Mouse (Mus musculus): ENCODE data around the gene Fxyd3. TPM values are rescaled to one million over a fixed set of nuclear protein-coding genes. Genes with fewer than 3 reads are reported as not detected.
A peak's percentile ranks its signal among the peaks of the same experiment; 100 is the strongest.

The Fxyd3 gene
- polyA plus RNA-seq, 1 experiment from 2014 or later: 2.0 TPM

- Histone ChIP-seq H3K27ac (no peak overlapping the region), H3K36me3 (no peaks in the 10 kb centered on the region), H3K27me3 (ENCODE audit: insufficient read depth, poor library complexity, severe bottlenecking) (peaks cover 4% of the 10 kb centered on the region; the same call in 1 of the 2 replicates), H3K4me1 (0 out of 2 replicates have a peak, but pooled peaks cover 4% of the 10 kb centered on the region), H3K4me3 (no peak overlapping the region), H3K9me3 (no peaks in the 10 kb centered on the region)
- WGBS: 33% methylated on average over 5 of the region's 5 CpGs
- no peak for DNase-seq (ENCODE audit: low spot score)
Observed at GRCm38 (mm10) chr7:31077885-31078445, 1.5 kb upstream of the Fxyd3 start.

DNA sequence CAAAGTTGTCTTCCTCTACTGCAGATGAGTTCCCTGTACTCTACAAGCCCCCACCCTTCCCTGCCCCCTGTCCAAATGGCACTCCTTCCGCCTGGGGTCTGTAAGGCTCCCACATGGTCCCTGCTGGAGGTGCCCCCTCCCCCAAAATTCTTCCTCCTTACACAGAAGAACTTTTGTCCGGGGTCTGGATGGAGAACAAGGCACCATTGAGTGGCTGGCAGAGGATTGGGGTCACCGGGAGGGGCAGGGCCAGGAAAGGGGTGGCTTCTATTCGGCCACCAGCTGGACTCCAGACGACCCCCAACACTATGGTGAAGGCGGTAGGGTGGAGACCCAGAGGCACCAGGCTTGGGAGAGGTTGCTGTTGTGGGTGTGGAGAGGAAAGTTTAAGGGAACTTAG is 966 bp upstream of the Fxyd3 start:
- Histone ChIP-seq H3K27ac (no peak overlapping the region), H3K4me3 (no peak overlapping the region), H3K9me3 (no peaks in the 10 kb centered on the region), H3K27me3 (ENCODE audit: insufficient read depth, poor library complexity, severe bottlenecking) (peaks cover 4% of the 10 kb centered on the region; the same call in 1 of the 2 replicates), H3K36me3 (no peaks in the 10 kb centered on the region), H3K4me1 (0 out of 2 replicates have a peak, but pooled peaks cover under 1% of the 10 kb centered on the region)
- 59% methylated on average over 6 of the region's 6 CpGs for WGBS
- no peak for DNase-seq (ENCODE audit: low spot score)

DNA sequence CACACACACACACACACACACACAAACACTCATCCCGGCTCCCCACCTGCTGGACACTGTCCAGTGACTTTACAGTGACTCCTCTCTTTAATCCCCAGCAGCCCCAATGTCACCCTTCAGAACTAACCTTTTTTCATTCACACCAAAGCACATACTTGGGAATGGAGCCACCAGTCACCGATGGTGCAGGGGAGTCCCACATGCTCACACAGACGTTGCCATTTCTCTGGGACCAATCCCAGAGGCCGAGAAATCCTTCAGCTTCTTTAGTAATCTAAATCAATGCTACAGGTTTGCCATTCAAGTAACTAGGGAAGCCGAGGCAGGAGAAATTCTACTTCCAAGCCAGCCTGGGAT is 1.8 kb downstream of the Fxyd3 start:
- WGBS: 78% methylated on average over 5 of the region's 5 CpGs
- Histone ChIP-seq H3K4me3 (no peak overlapping the region), H3K36me3 (no peaks in the 10 kb centered on the region), H3K9me3 (no peaks in the 10 kb centered on the region), H3K4me1 (0 out of 2 replicates have a peak, but pooled peaks cover 7% of the 10 kb centered on the region), H3K27ac (no peak overlapping the region), H3K27me3 (ENCODE audit: insufficient read depth, poor library complexity, severe bottlenecking) (peaks cover 8% of the 10 kb centered on the region; the same call in 1 of the 2 replicates)
- DNase-seq (ENCODE audit: low spot score): no peak

- Histone ChIP-seq H3K36me3 (no peaks in the 10 kb centered on the region), H3K4me1 (0 out of 2 replicates have a peak, but pooled peaks cover 7% of the 10 kb centered on the region), H3K4me3 (no peak overlapping the region), H3K9me3 (no peaks in the 10 kb centered on the region), H3K27ac (no peak overlapping the region), H3K27me3 (ENCODE audit: insufficient read depth, poor library complexity, severe bottlenecking) (peaks cover 12% of the 10 kb centered on the region; the same call in 1 of the 2 replicates)
- WGBS: 70% methylated on average over 7 of the region's 7 CpGs
- no peak for DNase-seq (ENCODE audit: low spot score)
Observed at GRCm38 (mm10) chr7:31074061-31074712, 2.3 kb downstream of the Fxyd3 start.

- 0 out of 2 replicates have a peak, but pooled peaks cover 7% of the 10 kb centered on the region for H3K4me1 ChIP-seq
- H3K27me3 ChIP-seq (ENCODE audit: insufficient read depth, poor library complexity, severe bottlenecking): peaks cover 18% of the 10 kb centered on the region; the same call in 1 of the 2 replicates
- no peak for DNase-seq (ENCODE audit: low spot score)
- no peak overlapping the region for H3K27ac ChIP-seq
- no peaks in the 10 kb centered on the region for H3K36me3 ChIP-seq
- H3K9me3 ChIP-seq: no peaks in the 10 kb centered on the region
- H3K4me3 ChIP-seq: no peak overlapping the region
Observed at GRCm38 (mm10) chr7:31073546-31073945, 3.0 kb downstream of the Fxyd3 start.

DNA sequence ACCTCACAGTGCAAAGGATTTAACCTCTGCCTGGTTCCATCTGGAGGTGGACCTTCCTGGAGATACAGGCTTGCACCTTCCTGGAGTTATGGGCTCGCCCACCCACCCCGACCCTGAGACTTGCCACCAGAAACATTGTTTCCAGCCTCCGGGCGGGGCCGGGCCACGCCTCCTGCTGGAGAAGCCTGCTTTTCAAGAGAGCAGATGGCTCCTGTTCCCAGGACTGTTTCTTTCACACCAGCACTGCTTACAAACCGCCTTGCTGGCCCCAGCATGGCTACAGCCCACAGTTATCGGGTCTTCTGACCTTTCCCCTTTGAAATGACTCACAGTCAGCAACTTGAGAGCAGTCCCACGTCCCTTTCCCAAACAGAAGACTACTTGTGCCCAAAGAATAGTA is 4.2 kb downstream of the Fxyd3 start:
- H3K4me1 ChIP-seq: peaks cover 8% of the 10 kb centered on the region
- WGBS: 52% methylated on average over 9 of the region's 9 CpGs

GRCm38 (mm10) chr7:31070324-31070723 is 6.2 kb downstream of the Fxyd3 start:
- Histone ChIP-seq H3K27ac (no peak overlapping the region), H3K4me1 (peaks cover 12% of the 10 kb centered on the region), H3K36me3 (no peaks in the 10 kb centered on the region), H3K4me3 (no peak overlapping the region), H3K9me3 (no peaks in the 10 kb centered on the region), H3K27me3 (ENCODE audit: insufficient read depth, poor library complexity, severe bottlenecking) (peaks cover 22% of the 10 kb centered on the region)
- no peak for DNase-seq (ENCODE audit: low spot score)
- 72% methylated on average over 6 of the region's 6 CpGs for whole genome bisulfite sequencing

More for the DNA sequence above, 4.2 kb downstream of the Fxyd3 start:
- Histone ChIP-seq H3K9me3 (no peaks in the 10 kb centered on the region), H3K27me3 (ENCODE audit: insufficient read depth, poor library complexity, severe bottlenecking) (peaks cover 19% of the 10 kb centered on the region), H3K27ac (no peak overlapping the region), H3K4me3 (no peak overlapping the region), H3K36me3 (no peaks in the 10 kb centered on the region)
- no peak for DNase-seq (ENCODE audit: low spot score)

DNA sequence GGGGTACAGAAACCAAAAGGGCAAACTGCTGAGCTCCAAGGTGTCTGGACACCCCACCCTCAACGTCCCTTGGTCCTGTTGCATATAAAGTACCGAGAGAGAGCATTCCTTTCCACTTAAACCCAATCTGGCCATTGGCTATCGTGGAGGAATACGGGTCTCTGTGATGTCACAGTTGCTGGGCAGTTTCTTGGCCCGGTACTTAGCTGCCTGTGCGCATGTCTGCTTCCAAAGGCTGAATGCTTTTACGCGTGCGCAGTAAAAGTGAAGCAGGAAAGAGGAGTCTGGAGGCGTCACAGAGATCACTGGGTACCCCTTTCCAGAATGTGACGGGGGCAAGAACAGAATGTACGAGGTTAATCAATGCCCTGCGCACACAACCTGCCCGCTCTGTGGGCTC is 7.0 kb downstream of the Fxyd3 start:
- H3K36me3 ChIP-seq: no peaks in the 10 kb centered on the region
- WGBS: 84% methylated on average over 14 of the region's 14 CpGs
- no peak for DNase-seq (ENCODE audit: low spot score)
- no peak overlapping the region for H3K4me3 ChIP-seq
- no peak overlapping the region for H3K27ac ChIP-seq
- no peaks in the 10 kb centered on the region for H3K9me3 ChIP-seq
- peaks cover 12% of the 10 kb centered on the region for H3K4me1 ChIP-seq
- H3K27me3 ChIP-seq (ENCODE audit: insufficient read depth, poor library complexity, severe bottlenecking): peaks cover 22% of the 10 kb centered on the region

DNA sequence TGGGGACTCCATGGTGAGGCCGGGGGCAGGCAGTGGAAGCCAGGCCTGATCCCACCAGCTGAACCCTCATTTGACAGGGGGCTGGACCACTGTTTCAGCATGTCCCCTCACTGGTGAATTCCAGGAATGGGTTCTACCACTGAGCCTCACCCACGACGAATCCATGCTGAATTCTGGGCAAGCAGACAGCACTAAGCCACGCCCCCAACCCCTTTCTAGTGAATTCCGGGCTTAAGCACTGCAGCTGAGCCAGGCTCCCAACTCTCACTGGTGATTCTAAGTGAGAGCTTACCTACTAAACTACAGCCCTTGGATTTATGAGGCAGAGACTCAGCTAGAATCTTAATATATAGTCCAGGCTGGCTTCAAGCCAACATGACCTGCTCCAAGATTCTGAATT is 8.7 kb downstream of the Fxyd3 start:
- WGBS: 39% methylated on average over 5 of the region's 5 CpGs
- peaks cover 12% of the 10 kb centered on the region for H3K4me1 ChIP-seq

DNA sequence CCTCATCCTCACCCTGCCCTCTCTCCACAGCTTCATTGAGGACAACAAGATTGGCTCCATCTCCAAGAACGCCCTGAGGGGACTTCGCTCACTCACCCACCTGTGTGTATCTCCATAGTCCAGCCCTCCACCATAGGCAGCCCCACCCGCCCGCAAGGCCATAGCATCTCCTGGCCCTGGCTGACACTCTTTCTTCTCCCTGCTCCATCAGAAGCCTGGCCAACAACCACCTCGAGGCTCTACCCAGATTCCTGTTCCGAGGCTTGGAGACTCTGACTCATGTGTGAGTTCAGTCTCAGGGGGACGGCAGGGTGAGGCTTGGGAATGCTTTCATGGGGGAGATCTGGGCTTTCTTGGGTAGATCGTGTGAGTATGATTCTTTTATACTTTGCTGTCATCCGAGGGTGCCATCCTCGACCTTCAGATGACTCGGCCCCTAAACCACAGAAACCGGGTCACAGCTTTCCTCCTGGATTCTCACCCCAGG is 13.4 kb downstream of the Fxyd3 start:
- Histone ChIP-seq H3K27ac (no peak overlapping the region), H3K4me3 (no peak overlapping the region), H3K4me1 (peaks cover 10% of the 10 kb centered on the region), H3K36me3 (no peaks in the 10 kb centered on the region), H3K9me3 (no peaks in the 10 kb centered on the region), H3K27me3 (ENCODE audit: insufficient read depth, poor library complexity, severe bottlenecking) (peaks cover 7% of the 10 kb centered on the region)
- DNase-seq (ENCODE audit: low spot score): no peak
- WGBS: 78% methylated on average over 12 of the region's 12 CpGs

More for the DNA sequence above, 8.7 kb downstream of the Fxyd3 start:
- Histone ChIP-seq H3K27me3 (ENCODE audit: insufficient read depth, poor library complexity, severe bottlenecking) (peaks cover 22% of the 10 kb centered on the region), H3K9me3 (no peaks in the 10 kb centered on the region), H3K27ac (no peak overlapping the region), H3K4me3 (peak overlapping the region; percentile 10; the same call in 1 of the 2 replicates), H3K36me3 (no peaks in the 10 kb centered on the region)
- DNase-seq (ENCODE audit: low spot score): no peak

GRCm38 (mm10) chr7:31060621-31061010 is 15.9 kb downstream of the Fxyd3 start:
- 81% methylated on average over 7 of the region's 7 CpGs for WGBS
- no peaks in the 10 kb centered on the region for H3K36me3 ChIP-seq
- H3K27ac ChIP-seq: no peak overlapping the region
- no peaks in the 10 kb centered on the region for H3K27me3 ChIP-seq (ENCODE audit: insufficient read depth, poor library complexity, severe bottlenecking)
- no peaks in the 10 kb centered on the region for H3K9me3 ChIP-seq
- peaks cover 10% of the 10 kb centered on the region for H3K4me1 ChIP-seq
- DNase-seq (ENCODE audit: low spot score): no peak
- H3K4me3 ChIP-seq: no peak overlapping the region

GRCm38 (mm10) chr7:31059919-31060620 is 16.4 kb downstream of the Fxyd3 start:
- WGBS: 67% methylated on average over 11 of the region's 11 CpGs
- DNase-seq (ENCODE audit: low spot score): no peak
- no peaks in the 10 kb centered on the region for H3K36me3 ChIP-seq
- H3K9me3 ChIP-seq: no peaks in the 10 kb centered on the region
- 0 out of 2 replicates have a peak overlapping the region, but pooled peaks have one; percentile 24 for H3K27ac ChIP-seq
- no peak overlapping the region for H3K4me3 ChIP-seq
- H3K27me3 ChIP-seq (ENCODE audit: insufficient read depth, poor library complexity, severe bottlenecking): no peaks in the 10 kb centered on the region
- peaks cover 16% of the 10 kb centered on the region for H3K4me1 ChIP-seq

DNA sequence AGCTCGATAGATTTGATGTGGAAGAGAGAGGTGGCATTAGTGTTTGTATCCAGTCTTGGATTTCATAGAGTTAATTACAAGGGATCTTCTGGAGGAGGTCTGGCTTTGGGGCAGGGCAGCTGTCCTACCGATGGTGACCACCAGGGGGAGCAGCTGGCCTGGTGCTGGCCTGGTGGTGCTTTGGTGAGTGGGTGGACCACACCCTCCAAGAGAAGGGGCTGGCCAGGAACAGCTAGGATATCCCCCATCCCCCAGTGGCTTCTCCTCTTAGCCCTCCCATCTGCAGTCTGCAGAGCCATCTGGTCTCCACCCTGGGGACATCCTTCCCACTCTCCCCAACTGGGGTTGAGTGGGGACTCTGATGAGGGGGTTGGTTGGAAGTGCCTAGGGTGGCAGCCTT is 17.4 kb downstream of the Fxyd3 start, which contains the start of gene Lgi4:
Gene Lgi4, plus strand, starts transcription at position 235 of the 400 bp plus-strand sequence.
- Histone ChIP-seq H3K4me3 (no peak within 1 kb of the TSS), H3K27ac (0 out of 2 replicates have a peak within 1 kb of the TSS, but pooled peaks have one; percentile 24)

More for the DNA sequence above, 17.4 kb downstream of the Fxyd3 start, which contains the start of gene Lgi4:
- Histone ChIP-seq H3K4me1 (peaks cover 25% of the 10 kb centered on the region), H3K9me3 (no peaks in the 10 kb centered on the region), H3K36me3 (no peaks in the 10 kb centered on the region), H3K27me3 (ENCODE audit: insufficient read depth, poor library complexity, severe bottlenecking) (peaks cover 7% of the 10 kb centered on the region)
- DNase-seq (ENCODE audit: low spot score): no peak
- WGBS: 11% methylated on average over 2 of the region's 2 CpGs

All from heart, embryonic 10.5 days (tissue).